Mouse (Mus musculus) heart, embryonic 14.5 days (tissue): ENCODE results near the gene Gm21915. TPM values are rescaled to one million over a fixed set of nuclear protein-coding genes. Genes with fewer than 3 reads are reported as not detected.

ENCODE experiments used
- ATAC-seq: fragments of 200-750 bp; cut with Nextera tagmentation; 2 replicates; pipeline ENCODE4 v1.8.0; 2017; ENCODE audit warnings: low read depth, moderate TSS enrichment; ENCODE audit not compliant: insufficient number of reproducible peaks, insufficient read depth, low FRiP score
- H3K27ac ChIP-seq, 2 experiments: fragments of 200-500 bp in 1 of 2; fragments of 300-500 bp in 1 of 2; sonication (generic) in 1 of 2; replicated peaks in 1 of 2; 2 replicates each; pipeline ENCODE4 v1.5.1; 2012 to 2014; ENCODE audit warnings: low read depth in 2 of 2, low read length in 2 of 2, control low read depth in 1 of 2, mild to moderate bottlenecking in 1 of 2, mixed read lengths in 1 of 2; ENCODE audit not compliant: control insufficient read depth in 1 of 2, insufficient read depth in 1 of 2
- H3K27me3 ChIP-seq: fragments of 300-500 bp; sonication (generic); 2 replicates; pipeline ENCODE4 v1.6.1; 2014; ENCODE audit warnings: mild to moderate bottlenecking, low read length, control low read depth; ENCODE audit not compliant: control insufficient read depth, insufficient read depth
- H3K36me3 ChIP-seq: fragments of 300-500 bp; sonication (generic); 2 replicates; pipeline ENCODE4 v1.6.1; 2014; ENCODE audit warnings: mild to moderate bottlenecking, control low read depth, low read length, mixed read lengths; ENCODE audit not compliant: control insufficient read depth, insufficient read depth
- H3K4me1 ChIP-seq, 2 experiments: fragments of 200-500 bp in 1 of 2; fragments of 300-500 bp in 1 of 2; sonication (generic) in 1 of 2; 2 replicates each; pipeline ENCODE4 v1.6.1; 2012 to 2014; ENCODE audit warnings: low read length in 2 of 2, control low read depth in 1 of 2, mixed read lengths in 1 of 2; ENCODE audit not compliant: control insufficient read depth in 2 of 2, insufficient read depth in 2 of 2
- H3K4me2 ChIP-seq: fragments of 300-500 bp; sonication (generic); 2 replicates; pipeline ENCODE4 v1.6.1; 2014; ENCODE audit warnings: mild to moderate bottlenecking, low read length
- H3K4me3 ChIP-seq, 2 experiments: fragments of 200-500 bp in 1 of 2; fragments of 300-500 bp in 1 of 2; sonication (generic) in 1 of 2; 2 replicates each; pipeline ENCODE4 v1.5.1; 2012 to 2014; ENCODE audit warnings: low read length in 2 of 2, mild to moderate bottlenecking in 2 of 2, control low read depth in 1 of 2, low read depth in 1 of 2, moderate library complexity in 1 of 2; ENCODE audit not compliant: control insufficient read depth in 1 of 2, insufficient read depth in 1 of 2
- H3K9ac ChIP-seq: fragments of 300-500 bp; sonication (generic); 2 replicates; pipeline ENCODE4 v1.6.1; 2014; ENCODE audit warnings: mild to moderate bottlenecking, low read length
- H3K9me3 ChIP-seq: fragments of 300-500 bp; sonication (generic); 2 replicates; pipeline ENCODE4 v1.6.1; 2016; ENCODE audit warnings: low read length, control low read depth; ENCODE audit not compliant: control insufficient read depth
- WGBS: fragments of 180-500 bp; shearing (Covaris S2); extraction: QIAGEN DNeasy Blood & Tissue Kit; methylation state at CpG from one replicate; pipeline ENCODE4 v1.1.7; 2014; 5-methylcytosine and 5-hydroxymethylcytosine counted together
- polyA plus RNA-seq: library from polyadenylated mRNA; unstranded; fragments of >200 nt; fragmentation: Nextera tagmentation; extraction: Ambion mirVana; gene quantifications from 2 replicates; pipeline ENCODE4 v1.2.1, GENCODE M21; 2014

Gene Gm21915
- polyA plus RNA-seq, 1 experiment from 2014 or later, result not detected

DNA sequence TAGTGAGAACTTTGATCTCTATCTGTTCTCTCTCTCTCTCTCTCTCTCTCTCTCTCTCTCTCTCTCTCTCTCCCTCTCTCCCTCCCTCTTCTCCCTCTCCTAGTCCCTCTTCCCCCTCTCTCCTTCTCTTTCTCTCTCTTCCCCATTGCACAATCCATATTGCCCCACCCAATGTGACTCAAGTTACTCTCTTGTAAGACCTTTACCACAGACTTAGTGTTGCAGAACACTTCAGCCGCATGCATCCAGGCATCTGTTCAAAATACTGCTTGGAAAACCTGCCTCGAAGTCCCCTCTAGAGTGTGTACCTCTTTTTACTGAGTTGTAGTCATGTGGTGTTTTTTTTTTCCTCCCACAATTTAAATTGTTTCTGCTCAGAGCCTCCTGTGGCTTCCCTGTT, 29.1 kb upstream of the Gm21915 start:
- Histone ChIP-seq H3K36me3 (no peaks in the 10 kb centered on the region), H3K4me1 (peaks cover 3 to 4% of the 10 kb centered on the region in 2 experiments; a peak in 1 of 4 replicates), H3K9ac (no peak overlapping the region), H3K27me3 (no peaks in the 10 kb centered on the region), H3K9me3 (no peaks in the 10 kb centered on the region), H3K4me2 (no peak overlapping the region), H3K4me3 (no peak overlapping the region), H3K27ac (no peak overlapping the region)
- 84% methylated on average over 2 of the region's 2 CpGs for WGBS
- ATAC-seq, result no peak

DNA sequence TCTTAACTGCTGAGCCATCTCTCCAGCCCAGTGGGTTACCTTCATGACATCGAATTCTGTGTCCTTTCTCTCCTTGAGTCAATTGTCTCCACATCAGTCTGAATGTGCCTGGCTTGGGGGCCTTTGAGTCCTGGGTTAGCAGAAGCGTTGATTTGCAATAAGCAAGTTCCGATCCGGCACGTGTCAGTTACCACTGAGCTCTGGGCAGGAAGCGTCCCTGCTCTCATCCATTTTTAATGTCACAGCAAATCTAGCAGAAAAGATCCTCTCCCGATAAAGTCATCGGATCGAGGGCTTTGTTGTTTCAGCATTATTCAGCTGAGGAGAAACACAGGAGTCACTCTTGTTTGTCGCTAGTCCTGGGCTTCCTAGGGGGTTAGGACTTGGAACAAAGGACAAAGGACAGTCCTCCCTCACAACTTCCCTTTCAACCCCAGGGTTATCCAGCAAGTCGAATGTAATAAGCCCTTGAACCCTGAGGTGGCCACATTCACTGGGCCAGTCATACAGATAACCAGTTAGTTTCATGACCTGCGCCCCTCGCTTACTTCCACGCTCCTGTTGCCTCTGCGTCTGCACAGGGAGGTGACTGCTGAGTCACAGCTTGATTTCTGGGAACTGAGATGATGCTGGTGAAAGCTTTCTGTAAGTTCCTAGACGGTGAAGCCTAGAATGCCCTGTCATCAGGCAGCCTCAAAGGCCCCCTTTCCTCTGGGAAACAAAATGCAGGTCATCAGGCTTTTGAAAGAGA, 27.8 kb upstream of the Gm21915 start:
- no peak for ATAC-seq
- Histone ChIP-seq H3K36me3 (no peaks in the 10 kb centered on the region), H3K4me2 (no peak overlapping the region), H3K27me3 (no peaks in the 10 kb centered on the region), H3K27ac (no peak overlapping the region), H3K4me3 (no peak overlapping the region), H3K9ac (no peak overlapping the region), H3K4me1 (peaks cover 3 to 4% of the 10 kb centered on the region in 2 experiments; a peak in 1 of 4 replicates), H3K9me3 (no peaks in the 10 kb centered on the region)
- whole genome bisulfite sequencing, result 29% methylated on average over 16 of the region's 16 CpGs

- H3K9me3 ChIP-seq, result no peaks in the 10 kb centered on the region
- 0 out of 4 replicates have a peak, but pooled peaks cover 2 to 4% of the 10 kb centered on the region in 2 experiments for H3K4me1 ChIP-seq
- no peak overlapping the region for H3K4me2 ChIP-seq
- no peaks in the 10 kb centered on the region for H3K27me3 ChIP-seq
- H3K36me3 ChIP-seq, result no peaks in the 10 kb centered on the region
- no peak overlapping the region for H3K9ac ChIP-seq
- H3K4me3 ChIP-seq, result no peak overlapping the region
- H3K27ac ChIP-seq, result no peak overlapping the region
- WGBS, result 84% methylated on average over 3 of the region's 3 CpGs
- no peak for ATAC-seq
These were observed 21.0 kb upstream of the Gm21915 start for GRCm38 (mm10) chr9:40649444-40649843.

DNA sequence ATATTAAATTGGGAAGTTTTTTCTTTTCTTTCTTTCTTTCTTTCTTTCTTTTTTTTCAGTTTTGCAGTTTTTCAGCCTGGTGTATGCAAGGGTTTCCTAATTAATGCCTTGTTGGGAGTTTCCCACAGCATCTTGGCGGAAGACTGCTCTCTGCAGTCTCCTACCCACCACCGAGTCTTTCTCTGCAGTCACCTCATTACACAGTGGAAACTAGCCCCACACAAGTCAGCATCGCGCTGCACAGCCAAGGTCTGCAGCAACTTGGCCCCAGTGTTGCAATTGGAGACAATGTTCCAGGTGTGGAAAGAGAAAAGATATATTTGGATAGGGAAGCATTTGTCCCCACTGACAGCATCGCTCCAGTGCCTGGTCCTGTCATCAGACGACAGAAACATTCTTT, 20.4 kb upstream of the Gm21915 start:
- Histone ChIP-seq H3K27ac (no peak overlapping the region), H3K4me2 (no peak overlapping the region), H3K9me3 (no peaks in the 10 kb centered on the region), H3K27me3 (no peaks in the 10 kb centered on the region), H3K4me3 (no peak overlapping the region), H3K9ac (no peak overlapping the region), H3K36me3 (no peaks in the 10 kb centered on the region), H3K4me1 (0 out of 4 replicates have a peak, but pooled peaks cover 2 to 4% of the 10 kb centered on the region in 2 experiments)
- 72% methylated on average over 6 of the region's 6 CpGs for WGBS
- no peak for ATAC-seq

- Histone ChIP-seq H3K4me1 (0 out of 4 replicates have a peak, but pooled peaks cover 2 to 4% of the 10 kb centered on the region in 2 experiments), H3K9ac (no peak overlapping the region), H3K4me3 (no peak overlapping the region), H3K36me3 (no peaks in the 10 kb centered on the region), H3K9me3 (no peaks in the 10 kb centered on the region), H3K27ac (no peak overlapping the region), H3K27me3 (no peaks in the 10 kb centered on the region), H3K4me2 (no peak overlapping the region)
- ATAC-seq, result no peak
- 73% methylated on average over 4 of the region's 4 CpGs for WGBS
These were observed 19.1 kb upstream of the Gm21915 start for GRCm38 (mm10) chr9:40651239-40651859.

- no peaks in the 10 kb centered on the region for H3K9me3 ChIP-seq
- no peak overlapping the region for H3K4me2 ChIP-seq
- no peak overlapping the region for H3K27ac ChIP-seq
- WGBS, result 22% methylated on average over 7 of the region's 9 CpGs
- no peak overlapping the region for H3K9ac ChIP-seq
- ATAC-seq, result no peak
- H3K4me1 ChIP-seq, result 0 out of 4 replicates have a peak, but pooled peaks cover 2 to 4% of the 10 kb centered on the region in 2 experiments
- no peak overlapping the region for H3K4me3 ChIP-seq
- H3K27me3 ChIP-seq, result no peaks in the 10 kb centered on the region
- no peaks in the 10 kb centered on the region for H3K36me3 ChIP-seq
These were observed 17.7 kb upstream of the Gm21915 start for GRCm38 (mm10) chr9:40652757-40653156.

- WGBS, result 72% methylated on average over 9 of the region's 9 CpGs
- Histone ChIP-seq H3K4me2 (no peak overlapping the region), H3K4me3 (no peak overlapping the region), H3K36me3 (no peaks in the 10 kb centered on the region), H3K9me3 (no peaks in the 10 kb centered on the region), H3K9ac (no peak overlapping the region), H3K27ac (no peak overlapping the region), H3K27me3 (no peaks in the 10 kb centered on the region), H3K4me1 (peaks cover 0 to under 1% of the 10 kb centered on the region in 2 experiments; a peak in 1 of 4 replicates)
- ATAC-seq, result no peak
These were observed 4.1 kb upstream of the Gm21915 start for GRCm38 (mm10) chr9:40666190-40666803.
